Mouse (Mus musculus) ES-Bruce4 (cell line): ENCODE measurements at regions not wholly inside any gene's neighbourhood (a gene's known extent, or its start where the extent isn't known, plus 50 kb on each side); places are given as distances from the start of the nearest gene placed in this dataset.

ENCODE experiments used
- CTCF ChIP-seq: IDR thresholded peaks from one replicate; pipeline ENCODE4 v1.8.1; 2011; ENCODE audit warnings: low read depth, low read length
- EP300 ChIP-seq: IDR thresholded peaks from 2 replicates; pipeline ENCODE4 v1.6.1; 2011; ENCODE audit warnings: low read depth, low read length; ENCODE audit not compliant: insufficient read depth
- POLR2A ChIP-seq: IDR thresholded peaks from one replicate; pipeline ENCODE4 v1.8.1; 2011; ENCODE audit warnings: low read length; ENCODE audit not compliant: insufficient read depth

DNA sequence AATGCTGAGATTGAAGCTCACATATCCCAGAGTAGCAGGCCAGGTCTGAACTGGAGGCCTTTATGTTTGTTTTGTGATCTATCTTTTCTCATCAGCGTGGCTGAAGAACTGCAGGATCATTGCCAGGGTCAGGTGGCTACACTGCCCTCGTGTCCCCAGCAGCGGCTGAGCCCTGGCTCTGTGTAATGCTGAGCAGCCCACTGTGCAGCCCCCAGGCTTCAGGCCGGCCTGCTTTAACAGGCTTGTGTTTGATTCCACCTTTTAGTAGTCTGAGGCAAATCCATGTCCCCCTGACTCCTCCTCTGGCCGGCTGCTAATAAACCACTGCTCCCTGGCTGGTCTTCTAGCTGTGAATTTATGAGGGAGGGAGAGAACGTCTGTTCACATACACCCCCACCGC is 72.6 kb upstream of the Lep start:
- TF ChIP-seq POLR2A (no peak), CTCF (no peak), EP300 (no peak)
